Mouse (Mus musculus) brown adipose tissue, adult 24 weeks (tissue): ENCODE results near the gene Psmc4. TPM values are rescaled to one million over a fixed set of nuclear protein-coding genes. Genes with fewer than 3 reads are reported as not detected.

ENCODE experiments used
- H3K27ac ChIP-seq: fragments of 200-500 bp; replicated peaks from 2 replicates; pipeline ENCODE4 v1.5.1; 2012; ENCODE audit warnings: low read depth, mild to moderate bottlenecking, low read length
- H3K4me1 ChIP-seq: fragments of 200-500 bp; 2 replicates; pipeline ENCODE4 v1.6.1; 2012; ENCODE audit warnings: low read length, mixed read lengths; ENCODE audit not compliant: control insufficient read depth, insufficient read depth, insufficient read length
- H3K4me3 ChIP-seq: fragments of 200-500 bp; 2 replicates; pipeline ENCODE4 v1.5.1; 2012; ENCODE audit warnings: low read depth, mild to moderate bottlenecking, low read length, moderate library complexity; ENCODE audit not compliant: insufficient read depth
- polyA plus RNA-seq: library from polyadenylated mRNA; stranded (reverse); fragments of >200 nt; gene quantifications from 2 replicates; pipeline ENCODE4 v1.2.4, GENCODE M21; 2012; ENCODE audit not compliant: missing spikeins, insufficient read depth, insufficient read length

The Psmc4 gene
- polyA plus RNA-seq, 1 experiment: 114 TPM

DNA sequence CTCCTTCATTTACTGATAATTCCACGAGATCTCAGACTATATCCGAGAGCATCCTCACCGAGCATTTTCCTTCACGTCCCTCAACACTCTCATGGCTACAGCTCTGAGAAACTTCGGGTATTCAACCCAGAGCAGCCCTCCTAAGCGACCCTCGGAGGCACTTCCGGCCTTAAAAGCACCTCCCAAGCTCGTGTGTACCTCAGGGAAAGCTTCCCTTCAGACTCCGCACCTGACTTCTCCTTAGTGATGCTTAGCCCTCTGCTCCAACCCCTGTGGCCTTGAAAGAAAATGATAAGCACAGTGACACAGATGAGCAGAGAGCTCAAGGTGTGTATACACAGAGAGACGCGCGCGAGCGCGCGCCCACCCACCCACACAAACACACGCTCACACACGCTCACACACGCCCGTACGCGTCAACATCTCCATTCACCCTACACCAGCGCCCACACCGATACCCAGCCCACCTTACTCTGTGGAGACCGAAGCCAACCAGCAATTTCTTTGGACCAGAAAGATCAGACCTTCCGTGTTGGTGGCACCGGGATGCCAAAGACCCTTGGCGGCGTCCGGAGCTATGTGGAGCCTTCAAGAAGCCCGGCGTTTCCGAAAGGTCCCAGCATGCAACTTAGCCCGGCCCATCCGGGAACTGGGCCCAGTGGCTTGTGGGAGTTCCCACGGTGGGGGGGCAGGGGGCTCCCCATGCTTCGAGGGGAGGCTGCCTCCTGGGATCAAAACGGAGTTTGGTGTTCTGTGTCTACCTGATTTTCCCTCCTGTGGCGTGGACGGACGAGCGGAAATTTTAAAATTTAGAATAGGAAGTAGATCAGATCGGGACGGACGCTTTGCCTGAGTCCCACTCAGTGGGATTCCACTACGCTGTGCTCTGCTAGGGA, 36.1 kb downstream of the Psmc4 start, which contains the start of gene Zfp850:
TSS of gene Zfp850 (minus strand) at position 567 of the 896 bp plus-strand sequence.
- Histone ChIP-seq H3K27ac (peak within 1 kb of the TSS; percentile 58), H3K4me3 (peak within 1 kb of the TSS; percentile 88), H3K4me1 (no peaks in the 10 kb centered on the region)

DNA sequence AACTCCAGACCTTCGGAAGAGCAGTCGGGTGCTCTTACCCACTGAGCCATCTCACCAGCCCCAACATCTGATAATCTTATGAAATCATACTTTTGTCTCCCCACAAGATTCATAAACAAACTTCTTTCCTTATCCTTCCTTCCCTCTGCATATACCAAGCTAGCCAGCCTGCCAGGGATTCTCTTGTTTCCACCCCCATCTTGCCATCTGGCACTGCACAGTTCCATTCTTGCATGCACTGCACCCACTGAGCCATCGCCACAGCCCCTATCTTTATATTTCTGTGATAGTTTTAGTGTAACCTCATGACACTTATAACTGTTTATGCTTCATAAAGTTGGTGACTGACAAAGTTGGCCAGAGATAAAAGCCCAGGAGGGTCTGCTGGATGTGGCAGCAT, 39.6 kb downstream of the Psmc4 start:
- H3K27ac ChIP-seq: no peak overlapping the region
- no peak overlapping the region for H3K4me3 ChIP-seq
- H3K4me1 ChIP-seq: no peaks in the 10 kb centered on the region

Other genes with a start within 250 kb of the Psmc4 start
- gene Zfp626, start 242.9 kb downstream of the Psmc4 start, polyA plus RNA-seq: 2.1 and 2.8 TPM in 2 replicates
- gene Zfp59, start 211.5 kb downstream of the Psmc4 start, polyA plus RNA-seq: 1.9 and 3.2 TPM in 2 replicates
- 1.7 and 2.0 TPM in 2 replicates for gene Zfp607a, start 192.6 kb downstream of the Psmc4 start, polyA plus RNA-seq
- gene Zfp974, start 120.6 kb downstream of the Psmc4 start, polyA plus RNA-seq: 11.0 and 11.4 TPM in 2 replicates
- gene Zfp780b, start 70.9 kb downstream of the Psmc4 start, polyA plus RNA-seq: 5.2 and 6.8 TPM in 2 replicates
- 0.21 TPM in 1 of 2 replicates, not detected in the other for gene Zfp850, start 36.0 kb downstream of the Psmc4 start, polyA plus RNA-seq
- gene Fcgbp, start 21.1 kb upstream of the Psmc4 start, polyA plus RNA-seq: not detected in 2 replicates
- gene 9530053A07Rik, start 79.4 kb upstream of the Psmc4 start, polyA plus RNA-seq: not detected in 2 replicates
- 19.9 and 25.7 TPM in 2 replicates for gene Fbl, start 119.6 kb upstream of the Psmc4 start, polyA plus RNA-seq
- 17.9 and 26.8 TPM in 2 replicates for gene Dyrk1b, start 129.4 kb upstream of the Psmc4 start, polyA plus RNA-seq
- 5.2 and 8.2 TPM in 2 replicates for gene Eid2, start 217.8 kb upstream of the Psmc4 start, polyA plus RNA-seq
- 5.6 and 9.0 TPM in 2 replicates for gene Eid2b, start 227.6 kb upstream of the Psmc4 start, polyA plus RNA-seq
- not detected in 2 replicates for gene Selenov, start 241.1 kb upstream of the Psmc4 start, polyA plus RNA-seq